Mouse (Mus musculus): Measurements from ENCODE around the gene Zfp646. TPM values are rescaled to one million over a fixed set of nuclear protein-coding genes. Genes with fewer than 3 reads are reported as not detected.
"Not testable (repeated sequence)": the region's sequence is repeated elsewhere in the genome, so short reads cannot be mapped to it uniquely, and the experiment has no call there.

Zfp646 gene
- polyA plus RNA-seq, 1 experiment from 2014 or later: 13.2 TPM

- Histone ChIP-seq H3K9me3 (no peaks in the 10 kb centered on the region), H3K9ac (replicated peaks) (no peak overlapping the region), H3K36me3 (peaks cover 78% of the 10 kb centered on the region), H3K27ac (replicated peaks) (no peak overlapping the region), H3K4me2 (replicated peaks) (no peak overlapping the region), H3K4me3 (no peak overlapping the region), H3K27me3 (no peaks in the 10 kb centered on the region), H3K4me1 (peaks cover 21% of the 10 kb centered on the region)
- no peak for ATAC-seq (replicated peaks)
- WGBS: 79% methylated on average over 3 of the region's 3 CpGs
Measured at GRCm38 (mm10) chr7:127887781-127888180, 11.8 kb downstream of the Zfp646 start.

GRCm38 (mm10) chr7:127888821-127889220 is 12.8 kb downstream of the Zfp646 start:
- Histone ChIP-seq H3K4me2 (replicated peaks) (no peak overlapping the region), H3K36me3 (peaks cover 73% of the 10 kb centered on the region), H3K27me3 (no peaks in the 10 kb centered on the region), H3K4me1 (peaks cover 12% of the 10 kb centered on the region), H3K9me3 (no peaks in the 10 kb centered on the region), H3K27ac (replicated peaks) (no peak overlapping the region), H3K4me3 (no peak overlapping the region), H3K9ac (replicated peaks) (no peak overlapping the region)
- 67% methylated on average over 3 of the region's 3 CpGs for WGBS
- ATAC-seq (replicated peaks): no peak

DNA sequence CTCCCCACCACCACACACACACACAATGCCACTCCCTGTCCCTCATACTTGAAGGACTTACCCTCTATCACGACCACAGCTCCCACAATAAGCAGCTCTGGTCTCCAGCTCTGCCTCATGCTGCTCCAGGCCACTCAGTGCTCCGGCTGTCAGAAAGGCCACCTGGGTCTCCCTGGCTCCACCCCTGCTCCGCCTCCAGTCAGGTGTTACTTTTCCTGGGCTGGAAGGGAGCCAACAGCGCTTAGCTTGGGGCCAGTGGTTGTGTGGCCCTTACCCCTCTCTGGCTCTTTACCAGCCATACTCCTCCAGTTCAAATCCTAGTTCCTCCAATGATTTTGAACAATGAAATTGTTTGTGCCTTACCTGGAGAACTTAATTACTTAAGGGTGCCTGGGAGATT is 14.8 kb downstream of the Zfp646 start, which contains the start of gene Prss53:
Gene Prss53, minus strand, starts transcription at position 173 of the 400 bp plus-strand sequence.
- Histone ChIP-seq H3K36me3 (peaks cover 56% of the 10 kb centered on the region), H3K9me3 (no peaks in the 10 kb centered on the region), H3K4me3 (no peak within 1 kb of the TSS), H3K27ac (replicated peaks) (no peak within 1 kb of the TSS), H3K4me2 (replicated peaks) (no peak within 1 kb of the TSS), H3K27me3 (no peaks in the 10 kb centered on the region), H3K4me1 (peaks cover 12% of the 10 kb centered on the region), H3K9ac (replicated peaks) (no peak within 1 kb of the TSS)
- ATAC-seq (replicated peaks): no peak
- 40% methylated on average over 4 of the region's 4 CpGs for WGBS

DNA sequence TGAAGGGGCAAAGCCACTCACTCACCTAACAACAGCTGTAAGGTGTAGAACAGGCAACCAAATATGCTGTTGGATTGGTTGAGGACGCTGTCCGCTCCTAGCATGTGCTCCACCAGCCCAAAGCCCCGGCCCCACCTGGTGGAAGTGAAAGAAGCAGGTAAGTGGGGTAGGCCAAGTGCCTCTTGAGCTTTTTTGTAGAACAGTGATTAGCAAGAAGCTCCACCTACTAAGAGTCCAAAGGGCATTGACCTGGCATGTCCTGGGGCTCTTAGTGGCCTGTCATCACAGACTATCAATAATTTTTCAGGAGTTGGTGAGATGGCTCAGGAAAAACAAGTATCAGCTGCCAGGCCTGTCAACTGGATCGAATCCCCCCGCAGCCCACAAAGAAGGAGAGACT is 18.5 kb downstream of the Zfp646 start:
- peak overlapping the region; percentile 62 for H3K4me3 ChIP-seq
- peak overlapping the region; percentile 54 for H3K9ac ChIP-seq (replicated peaks)
- peak overlapping the region; percentile 68 for H3K4me2 ChIP-seq (replicated peaks)
- ATAC-seq (replicated peaks): no peak
- 87% methylated on average over 5 of the region's 5 CpGs for WGBS
- no peaks in the 10 kb centered on the region for H3K9me3 ChIP-seq
- H3K4me1 ChIP-seq: peaks cover 9% of the 10 kb centered on the region
- H3K27ac ChIP-seq (replicated peaks): no peak overlapping the region
- H3K36me3 ChIP-seq: peaks cover 20% of the 10 kb centered on the region
- no peaks in the 10 kb centered on the region for H3K27me3 ChIP-seq

- 0% methylated on average over 26 of the region's 26 CpGs for WGBS
- no peaks in the 10 kb centered on the region for H3K27me3 ChIP-seq
- peak within 1 kb of the TSS; percentile 76 for H3K27ac ChIP-seq (replicated peaks)
- 0 out of 2 replicates have a peak, but pooled peaks cover 12% of the 10 kb centered on the region for H3K36me3 ChIP-seq
- no peaks in the 10 kb centered on the region for H3K9me3 ChIP-seq
- H3K4me2 ChIP-seq (replicated peaks): peak within 1 kb of the TSS; percentile 68
- peaks cover 9% of the 10 kb centered on the region for H3K4me1 ChIP-seq
- ATAC-seq (replicated peaks): peak; percentile 98
- H3K4me3 ChIP-seq: peak within 1 kb of the TSS; percentile 62
- H3K9ac ChIP-seq (replicated peaks): peak within 1 kb of the TSS; percentile 54
Measured at GRCm38 (mm10) chr7:127895442-127895841, 19.4 kb downstream of the Zfp646 start, which contains the start of the genes Gm21974 and Vkorc1. TSS of gene Gm21974 (minus strand) at chr7:127895454. TSS of gene Vkorc1 (minus strand) at chr7:127895617.

GRCm38 (mm10) chr7:127895891-127896290 is 19.9 kb downstream of the Zfp646 start:
- H3K36me3 ChIP-seq; H3K9ac ChIP-seq (replicated peaks); H3K4me1 ChIP-seq; H3K27me3 ChIP-seq; H3K9me3 ChIP-seq; ATAC-seq (replicated peaks): not testable (repeated sequence)
- WGBS: 62% methylated on average over 7 of the region's 7 CpGs
- Histone ChIP-seq H3K27ac (replicated peaks) (peak overlapping the region; percentile 35; the same call in 1 of the 2 replicates), H3K4me3 (peak overlapping the region; percentile 62), H3K4me2 (replicated peaks) (peak overlapping the region; percentile 68; the same call in 1 of the 2 replicates)

- H3K27ac ChIP-seq (replicated peaks): no peak overlapping the region
- H3K27me3 ChIP-seq: no peaks in the 10 kb centered on the region
- ATAC-seq (replicated peaks): no peak
- H3K9ac ChIP-seq (replicated peaks): no peak overlapping the region
- no peak overlapping the region for H3K4me3 ChIP-seq
- no peaks in the 10 kb centered on the region for H3K9me3 ChIP-seq
- no peak overlapping the region for H3K4me2 ChIP-seq (replicated peaks)
- H3K4me1 ChIP-seq: peaks cover 9% of the 10 kb centered on the region
- H3K36me3 ChIP-seq: 0 out of 2 replicates have a peak, but pooled peaks cover 8% of the 10 kb centered on the region
- WGBS: 60% methylated on average over 13 of the region's 13 CpGs
Measured at GRCm38 (mm10) chr7:127896384-127896783, 20.4 kb downstream of the Zfp646 start.

DNA sequence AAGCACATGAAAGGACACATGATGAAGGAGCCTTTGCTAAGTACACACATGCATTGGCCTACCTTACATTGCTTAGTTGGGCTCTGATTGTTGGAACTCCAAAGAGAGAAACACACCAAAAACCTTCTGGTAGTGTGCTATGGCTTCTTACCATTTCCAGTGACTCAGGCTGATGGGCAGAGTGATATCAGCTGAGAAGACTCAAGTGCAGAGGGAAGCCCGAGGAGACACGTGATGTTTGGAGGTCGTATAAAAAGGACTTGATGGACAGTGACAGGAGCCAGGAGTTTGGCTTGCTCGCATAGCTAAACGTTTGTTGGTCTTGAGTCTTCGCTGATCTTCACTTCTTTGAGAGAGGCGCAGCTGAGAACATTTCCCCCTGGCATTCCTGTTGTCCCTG is 21.5 kb downstream of the Zfp646 start:
- Histone ChIP-seq H3K27ac (replicated peaks) (no peak overlapping the region), H3K4me1 (peaks cover 9% of the 10 kb centered on the region), H3K36me3 (0 out of 2 replicates have a peak, but pooled peaks cover 5% of the 10 kb centered on the region), H3K27me3 (no peaks in the 10 kb centered on the region), H3K9ac (replicated peaks) (no peak overlapping the region), H3K4me3 (no peak overlapping the region), H3K9me3 (no peaks in the 10 kb centered on the region), H3K4me2 (replicated peaks) (no peak overlapping the region)
- no peak for ATAC-seq (replicated peaks)
- WGBS: 91% methylated on average over 7 of the region's 7 CpGs

- Histone ChIP-seq H3K36me3 (0 out of 2 replicates have a peak, but pooled peaks cover 2% of the 10 kb centered on the region), H3K9me3 (no peaks in the 10 kb centered on the region), H3K4me2 (replicated peaks) (no peak overlapping the region), H3K9ac (replicated peaks) (no peak overlapping the region), H3K27ac (replicated peaks) (no peak overlapping the region), H3K4me3 (no peak overlapping the region), H3K4me1 (peaks cover 9% of the 10 kb centered on the region), H3K27me3 (no peaks in the 10 kb centered on the region)
- 40% methylated on average over 10 of the region's 10 CpGs for WGBS
- no peak for ATAC-seq (replicated peaks)
Measured at GRCm38 (mm10) chr7:127898179-127898956, 22.3 kb downstream of the Zfp646 start.

DNA sequence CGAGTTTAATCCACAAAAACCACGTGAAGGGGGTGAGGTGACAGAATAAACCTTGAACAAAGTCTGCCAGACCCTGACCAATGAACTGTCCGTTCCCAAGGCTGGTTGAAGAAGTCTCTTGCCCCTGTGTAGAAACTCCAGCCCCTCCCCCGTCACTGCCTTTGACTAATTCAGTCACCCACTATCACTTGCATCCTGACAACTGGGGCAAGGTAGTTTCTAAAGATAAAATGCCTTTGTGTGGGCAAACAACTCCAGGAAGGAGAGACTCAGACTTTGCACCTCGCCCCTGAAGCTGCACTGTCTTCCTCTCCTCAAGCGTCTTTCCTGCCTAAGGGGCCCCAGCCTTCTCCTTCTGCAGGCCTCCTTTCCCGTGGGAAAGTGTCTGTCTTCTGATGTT is 24.0 kb downstream of the Zfp646 start:
- Histone ChIP-seq H3K4me2 (replicated peaks) (no peak overlapping the region), H3K27me3 (no peaks in the 10 kb centered on the region), H3K4me3 (no peak overlapping the region), H3K9ac (replicated peaks) (no peak overlapping the region), H3K4me1 (peaks cover 10% of the 10 kb centered on the region), H3K9me3 (no peaks in the 10 kb centered on the region), H3K36me3 (no peaks in the 10 kb centered on the region), H3K27ac (replicated peaks) (no peak overlapping the region)
- WGBS: 51% methylated on average over 7 of the region's 7 CpGs
- ATAC-seq (replicated peaks): no peak

- peaks cover 13% of the 10 kb centered on the region for H3K4me1 ChIP-seq
- no peak for ATAC-seq (replicated peaks)
- 82% methylated on average over 2 of the region's 2 CpGs for WGBS
- H3K4me3 ChIP-seq: no peak overlapping the region
- no peaks in the 10 kb centered on the region for H3K9me3 ChIP-seq
- no peak overlapping the region for H3K27ac ChIP-seq (replicated peaks)
- no peak overlapping the region for H3K9ac ChIP-seq (replicated peaks)
- no peaks in the 10 kb centered on the region for H3K27me3 ChIP-seq
- H3K36me3 ChIP-seq: peaks cover 7% of the 10 kb centered on the region; the same call in 1 of the 2 replicates
- no peak overlapping the region for H3K4me2 ChIP-seq (replicated peaks)
Measured at GRCm38 (mm10) chr7:127901772-127902171, 25.8 kb downstream of the Zfp646 start.

DNA sequence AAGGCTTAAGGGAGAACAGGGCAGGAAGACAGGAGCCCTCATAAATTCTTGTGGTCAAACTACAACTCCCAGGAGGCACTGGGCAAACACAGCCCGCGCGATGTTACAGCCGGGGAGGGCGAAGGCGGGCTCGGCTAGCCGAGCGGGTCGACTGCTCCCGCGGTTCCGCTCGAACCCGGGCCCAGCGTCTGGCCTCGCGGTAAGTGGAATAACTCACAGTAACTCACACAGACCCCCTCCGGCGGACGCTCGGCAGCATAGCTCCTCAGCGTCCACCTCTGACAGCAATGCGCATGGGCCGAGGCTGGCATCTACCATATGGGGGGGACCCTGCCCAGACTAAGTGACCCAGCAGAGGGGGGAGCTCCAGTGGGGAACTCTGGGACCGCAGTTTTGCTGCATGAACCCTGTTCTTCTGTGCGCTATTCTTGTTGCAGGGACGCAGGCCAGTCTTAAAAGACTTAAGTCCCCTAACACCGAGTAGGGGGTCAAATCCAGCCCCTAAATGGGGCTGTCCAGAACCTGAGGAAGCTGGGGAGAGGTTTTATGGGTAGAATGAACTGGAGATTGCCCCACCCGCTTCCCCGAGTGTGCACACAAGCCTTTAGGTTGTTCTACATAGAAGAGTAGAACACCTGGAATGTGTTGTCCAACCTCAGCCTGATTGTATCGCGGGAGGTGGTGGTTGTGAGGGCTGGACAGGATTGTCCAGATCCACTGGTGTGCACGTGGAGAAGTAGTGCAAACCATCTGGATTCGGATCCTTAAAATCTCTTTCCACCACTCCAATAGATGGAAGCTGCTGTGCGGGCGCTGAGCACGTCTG is 28.2 kb downstream of the Zfp646 start, which contains the start of gene Bckdk:
Gene Bckdk, plus strand, starts transcription at position 112 of the 826 bp plus-strand sequence.
- 7% methylated on average over 38 of the region's 38 CpGs for WGBS
- H3K27me3 ChIP-seq: no peaks in the 10 kb centered on the region
- peaks cover 31% of the 10 kb centered on the region for H3K36me3 ChIP-seq
- ATAC-seq (replicated peaks): peak; percentile 95
- H3K4me2 ChIP-seq (replicated peaks): peak within 1 kb of the TSS; percentile 87
- H3K9ac ChIP-seq (replicated peaks): peak within 1 kb of the TSS; percentile 91
- peaks cover 13% of the 10 kb centered on the region for H3K4me1 ChIP-seq
- H3K9me3 ChIP-seq: no peaks in the 10 kb centered on the region
- peak within 1 kb of the TSS; percentile 89 for H3K4me3 ChIP-seq
- H3K27ac ChIP-seq (replicated peaks): peak within 1 kb of the TSS; percentile 85
